Mouse (Mus musculus) hindbrain, embryonic 13.5 days (tissue): ENCODE measurements around the gene Recql. TPM values are rescaled to one million over a fixed set of nuclear protein-coding genes. Genes with fewer than 3 reads are reported as not detected.

ENCODE experiments used
- ATAC-seq: fragments of 200-750 bp; cut with Nextera tagmentation; 2 replicates; pipeline ENCODE4 v1.8.0; 2017; ENCODE audit warnings: moderate TSS enrichment; ENCODE audit not compliant: low FRiP score
- H3K27ac ChIP-seq: fragments of 300-500 bp; sonication (generic); 2 replicates; pipeline ENCODE4 v1.5.1; 2015; ENCODE audit warnings: inconsistent platforms, mild to moderate bottlenecking, moderate library complexity
- H3K27me3 ChIP-seq: fragments of 300-500 bp; sonication (generic); 2 replicates; pipeline ENCODE4 v1.6.1; 2015; ENCODE audit warnings: mild to moderate bottlenecking, inconsistent platforms
- H3K36me3 ChIP-seq: fragments of 300-500 bp; sonication (generic); 2 replicates; pipeline ENCODE4 v1.6.1; 2015; ENCODE audit warnings: mild to moderate bottlenecking, inconsistent platforms
- H3K4me1 ChIP-seq: fragments of 300-500 bp; sonication (generic); replicated peaks from 2 replicates; pipeline ENCODE4 v1.6.1; 2015; ENCODE audit warnings: inconsistent platforms
- H3K4me2 ChIP-seq: fragments of 300-500 bp; sonication (generic); 2 replicates; pipeline ENCODE4 v1.6.1; 2015; ENCODE audit warnings: inconsistent platforms, mild to moderate bottlenecking, moderate library complexity
- H3K4me3 ChIP-seq: fragments of 300-500 bp; sonication (generic); 2 replicates; pipeline ENCODE4 v1.5.1; 2015; ENCODE audit warnings: mild to moderate bottlenecking, inconsistent platforms
- H3K9ac ChIP-seq: fragments of 300-500 bp; sonication (generic); 2 replicates; pipeline ENCODE4 v1.6.1; 2015; ENCODE audit warnings: mild to moderate bottlenecking, inconsistent platforms
- H3K9me3 ChIP-seq: fragments of 300-500 bp; sonication (generic); 2 replicates; pipeline ENCODE4 v1.6.1; 2016; ENCODE audit warnings: inconsistent platforms
- WGBS: fragments of 180-500 bp; shearing (Covaris S2); methylation state at CpG from one replicate; pipeline ENCODE4 v1.1.7; 2015; 5-methylcytosine and 5-hydroxymethylcytosine counted together
- polyA plus RNA-seq: library from polyadenylated mRNA; unstranded; fragments of >200 nt; fragmentation: Nextera tagmentation; extraction: Ambion mirVana; gene quantifications from 2 replicates; pipeline ENCODE4 v1.2.1, GENCODE M21; 2015

Gene Recql
- polyA plus RNA-seq, 1 experiment from 2014 or later, result 29.3 TPM

- Histone ChIP-seq H3K9ac (no peak overlapping the region), H3K4me1 (no peaks in the 10 kb centered on the region), H3K27ac (no peak overlapping the region), H3K4me3 (no peak overlapping the region), H3K27me3 (no peaks in the 10 kb centered on the region), H3K9me3 (0 out of 2 replicates have a peak, but pooled peaks cover 3% of the 10 kb centered on the region), H3K4me2 (no peak overlapping the region), H3K36me3 (no peaks in the 10 kb centered on the region)
- ATAC-seq, result no peak
- WGBS, result 85% methylated on average over 5 of the region's 5 CpGs
Measured at GRCm38 (mm10) chr6:142314285-142314684, 72.6 kb downstream of the Recql start.

GRCm38 (mm10) chr6:142305076-142305475, 81.8 kb downstream of the Recql start:
- H3K27me3 ChIP-seq, result no peaks in the 10 kb centered on the region
- H3K9ac ChIP-seq, result no peak overlapping the region
- H3K4me2 ChIP-seq, result no peak overlapping the region
- H3K4me1 ChIP-seq, result no peaks in the 10 kb centered on the region
- H3K27ac ChIP-seq, result no peak overlapping the region
- no peaks in the 10 kb centered on the region for H3K36me3 ChIP-seq
- 0 out of 2 replicates have a peak, but pooled peaks cover 3% of the 10 kb centered on the region for H3K9me3 ChIP-seq
- no peak for ATAC-seq
- H3K4me3 ChIP-seq, result no peak overlapping the region

Other genes with a start within 250 kb of the Recql start
- 0.45 and 0.64 TPM in 2 replicates for gene Slco1a6, start 178.6 kb downstream of the Recql start, polyA plus RNA-seq
- 0.48 and 0.81 TPM in 2 replicates for gene Iapp, start 88.7 kb downstream of the Recql start, polyA plus RNA-seq
- gene Slco1a5, start 64.1 kb downstream of the Recql start, polyA plus RNA-seq, result 0.34 and 0.36 TPM in 2 replicates
- 23.9 and 25.8 TPM in 2 replicates for gene Pyroxd1, start 41.4 kb downstream of the Recql start, polyA plus RNA-seq
- 83.2 and 88.5 TPM in 2 replicates for gene Golt1b, start 134 bp upstream of the Recql start, polyA plus RNA-seq
- 3.6 and 9.5 TPM in 2 replicates for gene Spx, start 26.4 kb upstream of the Recql start, polyA plus RNA-seq
- gene Gys2, start 86.0 kb upstream of the Recql start, polyA plus RNA-seq, result 0.08 and 0.09 TPM in 2 replicates
- gene Ldhb, start 120.9 kb upstream of the Recql start, polyA plus RNA-seq, result 510 and 517 TPM in 2 replicates
- gene Kcnj8, start 184.5 kb upstream of the Recql start, polyA plus RNA-seq, result 10.9 and 12.1 TPM in 2 replicates